ENCODE assay signal across 20 mouse cellular contexts in genomic region chr12:21321170-21321569, GRCm38 (mm10).
"Had no signal": no experiment of that assay in that cellular context is flagged by ENCODE, and none has a peak within 500 bp of the region (broad histone marks: within the 10 kb centered on the region; RNA-seq: fewer than 3 reads in every experiment).

No protein-coding gene starts in this region.

- H3K27ac ChIP-seq: intestine, embryonic 15.5 days; layer of hippocampus, adult 2 months; limb, embryonic 10.5 days; limb, embryonic 13.5 days; liver, embryonic 14.5 days; lung, embryonic 15.5 days; midbrain, embryonic 10.5 days; midbrain, embryonic 13.5 days; neural tube, embryonic 13.5 days; stomach, embryonic 15.5 days had no signal

- H3K4me2 ChIP-seq: intestine, embryonic 15.5 days; limb, embryonic 13.5 days; lung, embryonic 15.5 days; midbrain, embryonic 13.5 days; neural tube, embryonic 13.5 days; stomach, embryonic 15.5 days had no signal

- ATAC-seq: intestine, embryonic 15.5 days; liver, postnatal 0 days; midbrain, embryonic 13.5 days; midbrain, embryonic 16.5 days had no signal

- H3K27me3 ChIP-seq: intestine, embryonic 15.5 days; limb, embryonic 13.5 days; lung, embryonic 15.5 days; megakaryocyte, embryonic 14.5 days; midbrain, embryonic 13.5 days; neural tube, embryonic 13.5 days; stomach, embryonic 15.5 days had no signal

- H3K9me3 ChIP-seq: intestine, embryonic 15.5 days; limb, embryonic 10.5 days; limb, embryonic 13.5 days; lung, embryonic 15.5 days; megakaryocyte, embryonic 14.5 days; midbrain, embryonic 10.5 days; midbrain, embryonic 13.5 days; neural tube, embryonic 13.5 days; stomach, embryonic 15.5 days had no signal

- H3K9ac ChIP-seq: intestine, embryonic 15.5 days; limb, embryonic 13.5 days; liver, embryonic 14.5 days; liver, postnatal 0 days; lung, embryonic 15.5 days; midbrain, embryonic 13.5 days; neural tube, embryonic 13.5 days; stomach, embryonic 15.5 days had no signal

- DNase-seq: layer of hippocampus, adult 9-11 months; liver; liver, postnatal 0 days; retina, postnatal 1 day; right cerebral cortex, postnatal 25 days; spleen, adult 18-20 months; thymus, postnatal 25 days had no signal

- H3K4me3 ChIP-seq: intestine, embryonic 15.5 days; layer of hippocampus, adult 2 months; limb, embryonic 10.5 days; limb, embryonic 13.5 days; lung, embryonic 15.5 days; megakaryocyte, embryonic 14.5 days; midbrain, embryonic 10.5 days; midbrain, embryonic 13.5 days; myocyte; neural tube, embryonic 13.5 days; stomach, embryonic 15.5 days had no signal
